In genomic region chrX:12873698-12874144, GRCm38 (mm10) we compare ENCODE assay signal across 9 mouse cellular contexts.
A peak's percentile ranks its signal among the peaks of the same experiment; 100 is the strongest.
DNase-seq lines count a peak whose midpoint lies in the region; ATAC-seq and TF ChIP-seq lines count a peak whose summit lies in the region.
"Had no signal": no experiment of that assay in that cellular context is flagged by ENCODE, and none has a peak within 500 bp of the region (broad histone marks: within the 10 kb centered on the region; RNA-seq: fewer than 3 reads in every experiment).

No protein-coding gene starts in this region.

- peak overlapping the region; percentile 45; the same call in 1 of the 2 replicates for H3K9ac ChIP-seq in embryonic facial prominence, embryonic 14.5 days (ENCODE audit: low read depth, low read length)
- no peak overlapping the region for H3K9ac ChIP-seq in limb, embryonic 14.5 days (ENCODE audit: low read depth, low read length, severe bottlenecking)
- peak overlapping the region; percentile 49 for H3K9ac ChIP-seq in midbrain, embryonic 16.5 days (ENCODE audit: low read depth, low read length)

- no peaks in the 10 kb centered on the region for H3K36me3 ChIP-seq in embryonic facial prominence, embryonic 14.5 days (ENCODE audit: control insufficient read depth, insufficient read depth, low read length)
- no peaks in the 10 kb centered on the region for H3K36me3 ChIP-seq in limb, embryonic 14.5 days (ENCODE audit: control insufficient read depth, insufficient read depth, low read length)
- no peaks in the 10 kb centered on the region for H3K36me3 ChIP-seq in midbrain, embryonic 16.5 days (ENCODE audit: control insufficient read depth, insufficient read depth, low read length)

- 42% methylated on average over 19 of the region's 22 CpGs for WGBS in embryonic facial prominence, embryonic 14.5 days
- 57% methylated on average over 21 of the region's 22 CpGs for WGBS in limb, embryonic 14.5 days
- 39% methylated on average over 22 of the region's 22 CpGs for WGBS in midbrain, embryonic 16.5 days

- H3K27ac ChIP-seq in embryonic facial prominence, embryonic 14.5 days (replicated peaks; ENCODE audit: low read depth, low read length) = no peak overlapping the region; the same call in 1 of the 2 replicates
- H3K27ac ChIP-seq in limb, embryonic 14.5 days (replicated peaks; ENCODE audit: low read depth, low read length) = no peak overlapping the region
- H3K27ac ChIP-seq in midbrain, embryonic 16.5 days (ENCODE audit: low read length) = peak overlapping the region; percentile 89

- H3K27me3 ChIP-seq in embryonic facial prominence, embryonic 14.5 days (replicated peaks; ENCODE audit: control insufficient read depth, insufficient read depth, low read length) = no peaks in the 10 kb centered on the region
- H3K27me3 ChIP-seq in limb, embryonic 14.5 days (ENCODE audit: control insufficient read depth, insufficient read depth, low read length) = no peaks in the 10 kb centered on the region
- no peaks in the 10 kb centered on the region for H3K27me3 ChIP-seq in midbrain, embryonic 16.5 days (ENCODE audit: control insufficient read depth, insufficient read depth, low read depth, low read length)
- H3K27me3 ChIP-seq: CH12.LX had no signal

- H3K4me3 ChIP-seq in embryonic facial prominence, embryonic 14.5 days (ENCODE audit: low read depth, low read length) = peak overlapping the region; percentile 35
- H3K4me3 ChIP-seq in limb, embryonic 14.5 days (replicated peaks; ENCODE audit: low read length) = peak overlapping the region; percentile 29
- peak overlapping the region; percentile 25 for H3K4me3 ChIP-seq in midbrain, embryonic 16.5 days (ENCODE audit: low read depth, low read length)

- peak; percentile 95 for ATAC-seq in embryonic facial prominence, embryonic 14.5 days (ENCODE audit: low read depth)
- peak; percentile 80 for ATAC-seq in limb, embryonic 14.5 days (ENCODE audit: low FRiP score, low read depth)
- ATAC-seq in midbrain, embryonic 16.5 days = peak; percentile 95

- no peak for TF ChIP-seq POLR2A in limb, embryonic 14.5 days (IDR thresholded peaks at IDR 0.05; ENCODE audit: borderline replicate concordance, extremely low read depth, insufficient read depth, insufficient read length)

- no peaks in the 10 kb centered on the region for H3K4me1 ChIP-seq in embryonic facial prominence, embryonic 14.5 days (ENCODE audit: control insufficient read depth, insufficient read depth, low read length)
- no peaks in the 10 kb centered on the region for H3K4me1 ChIP-seq in limb, embryonic 14.5 days (ENCODE audit: control insufficient read depth, insufficient read depth, low read length)
- H3K4me1 ChIP-seq in midbrain, embryonic 16.5 days (ENCODE audit: control insufficient read depth, insufficient read depth, low read length) = no peaks in the 10 kb centered on the region

- no peaks in the 10 kb centered on the region for H3K9me3 ChIP-seq in embryonic facial prominence, embryonic 14.5 days (ENCODE audit: control insufficient read depth, low read length)
- no peaks in the 10 kb centered on the region for H3K9me3 ChIP-seq in limb, embryonic 14.5 days (ENCODE audit: control insufficient read depth, low read length)
- no peaks in the 10 kb centered on the region for H3K9me3 ChIP-seq in midbrain, embryonic 16.5 days (replicated peaks; ENCODE audit: control insufficient read depth, low read length, poor library complexity, severe bottlenecking)

- peak; percentile 12 for DNase-seq in 3134 (ENCODE audit: extremely low read depth, insufficient read length, low spot score)
- DNase-seq in adrenal gland, postnatal 36 days = peak; percentile 73 to 79
- DNase-seq in embryonic facial prominence, embryonic 14.5 days (ENCODE audit: low spot score) = peak; percentile 86
- peak; percentile 42 to 80 for DNase-seq in heart, adult 9 months (ENCODE audit: low spot score in 2 of 2)
- DNase-seq in kidney, adult 9 months = peak; percentile 76
- DNase-seq in limb, embryonic 14.5 days (ENCODE audit: low spot score) = peak; percentile 77
- DNase-seq in spleen, postnatal 14 days (ENCODE audit: low spot score in 2 of 2) = peak; percentile 23 to 52

- peak overlapping the region; percentile 36 for H3K4me2 ChIP-seq in embryonic facial prominence, embryonic 14.5 days (ENCODE audit: low read depth, low read length)
- H3K4me2 ChIP-seq in limb, embryonic 14.5 days (replicated peaks; ENCODE audit: low read depth, low read length, severe bottlenecking) = peak overlapping the region; percentile 41
- H3K4me2 ChIP-seq in midbrain, embryonic 16.5 days (ENCODE audit: low read length) = peak overlapping the region; percentile 47

Comparison
In these comparisons a context has a peak if more than half of its experiments do, and no peak if none do; other contexts are left out.
1. DNase-seq: peak in every context shown above with its lines; median percentile 86 in embryonic facial prominence, embryonic 14.5 days; 77 in limb, embryonic 14.5 days; 76 in adrenal gland, postnatal 36 days; 76 in kidney, adult 9 months; 61 in heart, adult 9 months; 38 in spleen, postnatal 14 days; 12 in 3134.